Mouse (Mus musculus): ENCODE measurements at regions not wholly inside any gene's neighbourhood (a gene's known extent, or its start where the extent isn't known, plus 50 kb on each side); places are given as distances from the start of the nearest gene placed in this dataset.

GRCm38 (mm10) chr2:7893787-7894186, 384.4 kb upstream of the Celf2 start:
- Histone ChIP-seq H3K27me3 (ENCODE audit: insufficient read depth, low read length) (no peaks in the 10 kb centered on the region), H3K36me3 (ENCODE audit: insufficient read depth, low read length) (no peaks in the 10 kb centered on the region), H3K9ac (replicated peaks; ENCODE audit: low read length, poor library complexity, severe bottlenecking) (no peak overlapping the region), H3K4me2 (ENCODE audit: low read depth, low read length, poor library complexity, severe bottlenecking) (no peak overlapping the region), H3K9me3 (ENCODE audit: low read length) (no peaks in the 10 kb centered on the region), H3K4me3 (ENCODE audit: low read depth, low read length) (no peak overlapping the region), H3K27ac (ENCODE audit: low read depth, low read length) (no peak overlapping the region), H3K4me1 (ENCODE audit: insufficient read depth, low read length) (no peaks in the 10 kb centered on the region)
- no peak for TF ChIP-seq CTCF (IDR thresholded peaks at IDR 0.05)
- DNase-seq (ENCODE audit: low spot score): no peak
- WGBS: 83% methylated on average over 3 of the region's 3 CpGs
- ATAC-seq (ENCODE audit: low FRiP score): no peak

Data from midbrain, postnatal 0 days (tissue).